Mouse (Mus musculus): ENCODE measurements around the gene Asxl2. TPM values are rescaled to one million over a fixed set of nuclear protein-coding genes. Genes with fewer than 3 reads are reported as not detected.

The Asxl2 gene
- total RNA-seq, 2 experiments from 2014 or later, result 15.6 to 15.7 TPM

DNA sequence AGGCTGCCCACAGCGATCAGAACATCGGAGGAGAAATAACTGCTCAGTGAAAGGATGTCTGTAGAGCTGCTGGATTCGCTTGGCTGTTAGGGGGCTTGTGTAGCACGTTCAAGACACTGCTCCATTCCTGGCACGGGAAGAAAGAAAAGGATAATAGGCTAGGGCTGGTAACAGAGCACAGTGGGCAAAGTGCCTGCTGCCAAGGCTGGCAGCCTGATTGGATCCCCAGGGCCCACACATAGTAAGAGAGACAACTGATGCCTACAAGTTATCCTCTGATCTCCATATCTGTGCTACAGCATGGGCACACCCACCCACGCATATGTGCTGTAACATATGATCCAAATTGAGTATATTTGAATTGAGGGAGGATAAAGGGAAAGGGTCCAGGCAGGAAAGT, 20.1 kb upstream of the Asxl2 start:
- TF ChIP-seq CTCF (IDR thresholded peaks at IDR 0.05), result no peak
- intact Hi-C loops (cut with DNase I), result no loop called here
- DNase-seq, result no peak
- H3K4me3 ChIP-seq, result no peak overlapping the region
- no peak overlapping the region for H3K27ac ChIP-seq

DNA sequence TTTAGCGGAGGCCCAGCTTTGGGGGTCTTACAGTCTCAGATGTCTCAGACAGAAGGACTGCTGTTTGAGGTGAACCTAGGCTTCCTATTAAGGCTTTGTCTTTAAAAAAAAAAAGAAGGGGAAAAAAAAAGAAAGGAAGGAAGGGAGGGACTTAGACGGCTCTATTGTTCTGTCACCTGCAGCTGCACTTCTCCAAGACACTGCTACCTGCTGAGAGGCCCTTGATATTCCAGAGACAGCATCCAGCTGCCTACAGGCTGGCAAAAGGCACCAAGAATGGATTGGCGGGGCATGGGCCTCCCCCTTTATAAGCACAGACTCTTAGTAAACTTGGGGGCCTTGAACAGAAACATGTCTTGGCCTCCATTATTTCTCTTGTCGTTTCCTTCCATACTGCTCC, 11.7 kb upstream of the Asxl2 start:
- no peak for TF ChIP-seq CTCF (IDR thresholded peaks at IDR 0.05)
- DNase-seq, result no peak
- Histone ChIP-seq H3K4me3 (no peak overlapping the region), H3K27ac (no peak overlapping the region)
- intact Hi-C loops (cut with DNase I), result no loop called here

GRCm38 (mm10) chr12:3418761-3419160, 7.9 kb upstream of the Asxl2 start:
- intact Hi-C loops (cut with DNase I), result no loop called here
- DNase-seq, result no peak
- H3K4me3 ChIP-seq, result no peak overlapping the region
- no peak for TF ChIP-seq CTCF (IDR thresholded peaks at IDR 0.05)
- peak overlapping the region; percentile 59 for H3K27ac ChIP-seq

GRCm38 (mm10) chr12:3420519-3420918, 6.1 kb upstream of the Asxl2 start:
- intact Hi-C loops (cut with DNase I), result no loop called here
- no peak overlapping the region for H3K4me3 ChIP-seq

GRCm38 (mm10) chr12:3422786-3423185, 3.9 kb upstream of the Asxl2 start:
- intact Hi-C loops (cut with DNase I), result no loop called here
- no peak overlapping the region for H3K4me3 ChIP-seq
- peak overlapping the region; percentile 3; the same call in 1 of the 2 replicates for H3K27ac ChIP-seq
- no peak for DNase-seq
- no peak for TF ChIP-seq CTCF (IDR thresholded peaks at IDR 0.05)

More at GRCm38 (mm10) chr12:3420519-3420918, 6.1 kb upstream of the Asxl2 start:
- H3K27ac ChIP-seq, result no peak overlapping the region
- no peak for TF ChIP-seq CTCF (IDR thresholded peaks at IDR 0.05)
- DNase-seq, result no peak

DNA sequence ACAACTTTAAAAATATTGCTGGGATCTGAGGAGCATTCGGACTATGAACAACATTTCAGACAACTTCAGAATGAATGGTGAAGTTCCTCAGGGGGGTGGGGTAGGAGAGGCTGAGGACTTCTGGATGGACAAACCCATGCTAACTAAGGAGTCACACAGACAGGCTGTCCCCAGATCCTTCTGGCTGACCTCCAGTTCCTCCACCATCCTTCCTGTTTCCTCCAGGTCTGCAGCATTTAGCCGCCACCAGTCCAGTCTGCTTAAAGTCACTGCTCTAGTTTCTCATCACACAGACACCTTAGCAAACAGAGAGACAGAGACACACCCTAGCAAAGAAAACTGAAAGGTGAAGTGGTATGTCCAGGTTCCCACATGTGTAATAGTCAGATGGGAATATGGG, 2.5 kb upstream of the Asxl2 start:
- no peak for TF ChIP-seq CTCF (IDR thresholded peaks at IDR 0.05)
- DNase-seq, result no peak
- peak overlapping the region; percentile 38; the same call in 1 of the 2 replicates for H3K27ac ChIP-seq
- H3K4me3 ChIP-seq, result no peak overlapping the region
- intact Hi-C loops (cut with DNase I), result no loop called here

GRCm38 (mm10) chr12:3425375-3426341, 999 bp upstream of the Asxl2 start:
- H3K4me3 ChIP-seq, result peak overlapping the region; percentile 94
- peak overlapping the region; percentile 96 for H3K27ac ChIP-seq
- TF ChIP-seq CTCF (IDR thresholded peaks at IDR 0.05), result peak; percentile 51
- peak; percentile 50 for DNase-seq
- intact Hi-C loops (cut with DNase I), result loop anchor here (5.0 kb wide), 1 partner anchor 113 kb away; no protein-coding TSS in a partner anchor

DNA sequence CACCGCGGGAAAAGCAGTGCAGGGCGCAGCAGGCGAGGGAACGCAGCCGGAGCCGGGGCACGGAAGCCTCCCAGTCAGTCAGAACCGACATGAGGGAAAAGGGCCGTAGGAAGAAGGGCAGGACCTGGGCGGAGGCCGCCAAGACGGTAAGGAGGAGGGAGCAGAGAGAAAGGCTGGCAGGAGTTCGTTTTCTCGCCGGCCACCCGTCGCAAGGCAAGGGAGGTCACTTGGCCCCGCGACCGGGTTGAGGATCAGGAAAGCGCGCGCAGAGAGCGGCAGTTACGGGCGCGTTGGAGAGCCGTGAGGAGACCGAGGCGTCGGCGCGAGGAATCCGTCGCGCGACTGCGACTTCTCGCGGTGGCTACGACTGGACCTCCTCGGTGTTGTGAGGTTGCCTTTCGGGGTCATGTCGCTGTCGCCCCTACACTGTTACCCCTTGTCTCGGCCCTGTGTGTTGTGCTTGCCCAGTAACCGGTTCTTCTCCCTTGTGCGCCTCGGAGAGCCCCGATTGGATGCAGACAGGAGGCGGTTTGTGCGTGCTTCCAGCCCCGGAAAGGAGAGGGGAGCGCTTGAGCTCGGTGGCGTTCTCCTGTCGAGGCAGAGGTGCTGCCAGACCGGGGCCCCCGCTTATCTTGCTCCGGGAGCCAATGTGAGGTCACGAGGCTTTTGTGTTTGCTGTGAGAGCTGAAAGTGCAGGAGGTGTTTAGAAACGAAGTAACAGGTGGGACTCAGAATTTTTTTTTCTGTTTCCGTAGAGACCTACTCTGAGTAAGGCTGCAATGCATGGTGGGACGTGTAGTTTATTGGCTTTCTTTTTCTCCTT, 621 bp downstream of the Asxl2 start:
- intact Hi-C loops (cut with DNase I), result loop anchor here (5.0 kb wide), 1 partner anchor 115 kb away; no protein-coding TSS in a partner anchor
- DNase-seq, result peak; percentile 80
- H3K27ac ChIP-seq, result peak overlapping the region; percentile 96
- TF ChIP-seq CTCF (IDR thresholded peaks at IDR 0.05), result no peak
- H3K4me3 ChIP-seq, result peak overlapping the region; percentile 94

GRCm38 (mm10) chr12:3427891-3428775, 1.5 kb downstream of the Asxl2 start:
- DNase-seq, result no peak
- intact Hi-C loops (cut with DNase I), result loop anchor here (5.0 kb wide), 1 partner anchor 116 kb away; no protein-coding TSS in a partner anchor
- TF ChIP-seq CTCF (IDR thresholded peaks at IDR 0.05), result no peak
- peak overlapping the region; percentile 96 for H3K27ac ChIP-seq
- peak overlapping the region; percentile 94 for H3K4me3 ChIP-seq

DNA sequence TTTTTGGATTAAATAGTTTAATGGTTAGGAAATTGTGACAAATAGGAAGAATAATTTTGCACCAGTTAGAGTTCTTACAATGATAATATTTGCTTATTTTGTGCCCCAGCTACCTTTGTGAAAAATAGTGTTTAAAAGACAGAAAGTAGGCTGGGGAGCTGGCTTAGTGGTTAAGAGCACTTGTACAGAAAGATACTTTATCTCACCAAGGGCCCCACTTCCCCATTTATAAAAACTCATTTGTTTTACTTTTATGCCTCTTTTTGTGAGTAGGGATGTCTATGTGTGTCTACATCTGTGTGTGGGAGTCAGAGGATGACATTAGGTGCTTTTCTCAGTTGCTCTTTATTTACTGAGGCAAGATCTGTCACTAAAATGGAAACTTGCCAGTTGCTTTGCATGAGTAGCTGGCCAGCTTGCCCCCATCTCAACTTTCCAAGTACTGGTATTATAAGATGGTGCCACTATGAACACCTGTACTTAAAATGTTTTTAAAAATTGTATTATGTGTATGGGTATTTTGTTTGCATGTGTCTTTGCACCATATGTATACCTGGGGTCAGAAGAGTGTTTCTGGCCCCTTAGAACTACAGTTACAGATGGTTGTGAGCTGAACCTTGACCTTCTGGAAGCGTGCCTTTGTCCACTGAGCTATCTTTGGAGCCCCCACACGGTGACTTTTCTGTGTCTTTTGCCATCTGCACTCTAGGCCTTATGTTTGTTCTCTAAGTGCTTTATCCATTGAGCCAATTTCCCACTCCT, 3.2 kb downstream of the Asxl2 start:
- H3K27ac ChIP-seq, result no peak overlapping the region; the same call in 1 of the 2 replicates
- no peak for DNase-seq

DNA sequence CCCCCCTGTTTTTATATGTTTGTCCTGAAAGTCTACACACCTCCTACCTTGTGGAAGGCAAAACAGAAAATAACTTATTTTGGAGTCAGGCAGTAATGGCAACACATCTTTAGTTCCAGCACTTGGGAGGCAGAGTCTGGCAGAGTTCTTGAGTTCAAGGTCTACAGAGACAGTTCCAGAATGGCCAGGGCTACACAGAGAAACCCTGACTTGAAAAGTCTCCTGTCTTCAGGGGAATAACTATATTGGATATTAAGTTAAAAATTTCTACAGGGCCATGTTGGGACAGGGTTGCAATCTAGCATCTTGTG, 3.7 kb downstream of the Asxl2 start:
- TF ChIP-seq CTCF (IDR thresholded peaks at IDR 0.05), result no peak
- intact Hi-C loops (cut with DNase I), result no loop called here
- no peak for DNase-seq
- Histone ChIP-seq H3K27ac (no peak overlapping the region; the same call in 1 of the 2 replicates), H3K4me3 (no peak overlapping the region)

More for the DNA sequence above, 3.2 kb downstream of the Asxl2 start:
- H3K4me3 ChIP-seq, result no peak overlapping the region
- TF ChIP-seq CTCF (IDR thresholded peaks at IDR 0.05), result no peak
- intact Hi-C loops (cut with DNase I), result loop anchor here (5.0 kb wide), 1 partner anchor 118 kb away; no protein-coding TSS in a partner anchor
